Mouse (Mus musculus) CD8-positive naive resting alpha-beta T cell, adult 2 months (primary cell): Measurements from ENCODE around the gene Has1.
A peak's percentile ranks its signal among the peaks of the same experiment; 100 is the strongest.

Source experiments
- DNase-seq, 2 experiments: peaks; one replicate each; pipeline ENCODE4 v3.0.0; 2022; ENCODE audit warnings: low read depth in 2 of 2, low spot score in 2 of 2

Has1 gene

GRCm38 (mm10) chr17:17855064-17855838, at the start of gene Has1:
Gene Has1, minus strand, starts transcription at chr17:17855205.
- no peak for DNase-seq

DNA sequence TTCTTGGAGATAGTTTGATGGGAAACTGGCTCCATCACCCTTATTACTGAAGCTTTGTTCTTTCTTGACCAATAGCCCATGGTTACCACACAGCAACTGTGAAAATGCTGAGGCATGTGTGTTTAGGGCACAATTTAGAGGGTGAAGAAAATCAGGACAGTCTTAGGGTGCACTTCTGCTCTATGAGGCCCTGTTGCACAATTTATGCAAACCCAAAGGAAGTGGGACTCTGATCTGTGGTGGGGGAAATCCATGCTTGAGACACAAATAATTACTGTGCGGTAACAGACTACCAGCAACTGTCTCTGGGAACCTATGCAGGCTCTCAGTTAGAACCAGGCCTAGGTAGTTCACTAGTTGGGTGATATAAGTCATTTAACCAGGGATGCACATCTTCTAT, 45.8 kb upstream of the Has1 start:
- no peak for DNase-seq

GRCm38 (mm10) chr17:17899268-17899667, 44.3 kb upstream of the Has1 start:
- DNase-seq, result no peak

DNA sequence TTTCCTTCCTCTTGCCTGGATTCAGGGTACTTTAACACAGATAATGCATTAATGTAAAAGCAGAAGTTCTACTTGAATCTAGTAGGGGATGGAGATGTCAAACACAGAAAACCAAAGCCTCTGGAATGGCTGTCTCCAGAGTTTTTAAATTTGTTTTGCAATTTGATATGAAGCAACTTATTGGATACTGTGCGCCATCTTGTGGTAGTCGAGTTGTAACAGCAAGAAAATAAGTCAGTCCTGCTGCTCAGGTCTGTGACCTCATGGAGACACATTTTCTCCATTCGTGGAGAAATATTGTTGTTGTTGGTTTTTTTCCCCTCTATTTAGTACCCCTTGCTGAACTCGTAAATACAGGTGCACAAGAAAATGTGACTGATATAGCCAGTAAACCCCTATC, 41.0 kb upstream of the Has1 start:
- peak in 1 of 2 experiments; percentile 41 for DNase-seq

DNA sequence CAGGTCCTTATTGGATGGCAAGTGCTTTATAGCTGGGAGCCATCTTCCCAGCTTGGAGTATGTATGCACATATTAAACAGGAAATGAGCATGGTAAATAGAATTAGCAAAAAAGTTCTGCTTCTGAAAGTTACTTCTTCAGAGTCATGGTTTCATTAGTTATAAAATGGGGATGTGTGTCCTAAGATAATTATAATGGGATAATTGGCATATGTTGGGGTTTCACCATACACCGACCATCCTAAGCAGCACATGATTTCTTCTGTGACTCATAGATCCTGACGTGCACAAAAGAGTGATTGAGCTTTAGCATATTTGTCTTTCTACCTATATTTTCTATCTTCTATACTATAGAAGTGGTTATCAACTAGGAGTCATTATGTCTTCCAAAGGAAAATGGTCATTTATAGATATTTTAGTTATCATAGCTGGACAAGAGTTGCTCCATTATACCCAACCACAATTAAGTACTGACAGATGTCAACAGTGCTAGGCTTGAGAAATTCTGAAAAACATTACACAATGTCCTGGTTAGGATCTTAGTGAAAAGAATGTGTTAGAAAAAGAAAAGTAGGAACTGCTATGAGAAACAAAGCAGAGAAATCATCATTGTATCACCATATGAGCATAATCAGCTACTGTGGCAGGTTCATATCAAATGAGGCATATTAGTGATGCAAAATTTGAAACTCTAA, 34.9 kb upstream of the Has1 start:
- DNase-seq, result no peak

- DNase-seq, result no peak
These were observed 32.8 kb upstream of the Has1 start, which contains the start of the genes Fpr2 and Fpr3 for GRCm38 (mm10) chr17:17887774-17888248. Gene Fpr2, plus strand, starts transcription at chr17:17887824. Gene Fpr3, plus strand, starts transcription at chr17:17887852.

DNA sequence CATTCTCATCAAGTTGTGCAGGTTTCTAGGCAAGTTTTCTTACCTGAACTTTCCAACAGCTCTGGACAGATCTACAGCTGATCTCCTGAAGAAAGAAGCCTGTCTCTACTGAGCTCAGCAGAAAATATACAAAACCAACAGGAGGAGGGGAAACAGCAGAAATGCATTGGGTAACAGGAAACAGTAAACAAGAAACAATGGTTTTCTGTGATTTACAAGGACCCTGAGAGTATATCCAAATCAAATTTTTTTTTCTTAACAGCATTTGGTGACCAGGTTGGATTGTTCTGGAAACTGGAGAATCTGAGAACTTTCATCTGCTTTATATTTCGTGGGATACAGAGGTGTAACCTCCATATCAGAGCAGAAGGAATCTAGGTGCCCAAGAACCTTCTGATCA, 28.8 kb upstream of the Has1 start, which contains the start of gene Fpr1:
Gene Fpr1 (minus strand): TSS at position 101 of the 400 bp plus-strand sequence.
- no peak for DNase-seq

DNA sequence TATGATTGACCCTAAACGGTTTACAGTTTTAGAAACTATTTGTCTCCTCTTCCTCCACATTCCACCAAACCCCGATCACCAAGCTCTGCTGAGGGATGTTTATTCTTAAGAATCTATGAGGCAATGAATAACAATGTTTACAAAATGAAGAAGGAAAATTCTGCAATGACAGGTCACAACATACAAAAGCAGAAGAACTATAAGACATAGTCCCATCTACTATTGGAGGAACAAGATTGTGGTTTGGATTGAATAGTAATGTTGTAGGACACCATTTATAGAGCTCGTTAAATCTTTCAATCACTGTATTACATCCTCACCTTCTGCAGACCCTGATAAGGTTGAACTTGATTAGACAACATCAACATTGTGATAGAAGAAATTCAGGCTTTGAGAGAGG, 27.7 kb upstream of the Has1 start:
- DNase-seq, result no peak

- DNase-seq, result no peak
These were observed 24.3 kb upstream of the Has1 start for GRCm38 (mm10) chr17:17879347-17879746.

DNA sequence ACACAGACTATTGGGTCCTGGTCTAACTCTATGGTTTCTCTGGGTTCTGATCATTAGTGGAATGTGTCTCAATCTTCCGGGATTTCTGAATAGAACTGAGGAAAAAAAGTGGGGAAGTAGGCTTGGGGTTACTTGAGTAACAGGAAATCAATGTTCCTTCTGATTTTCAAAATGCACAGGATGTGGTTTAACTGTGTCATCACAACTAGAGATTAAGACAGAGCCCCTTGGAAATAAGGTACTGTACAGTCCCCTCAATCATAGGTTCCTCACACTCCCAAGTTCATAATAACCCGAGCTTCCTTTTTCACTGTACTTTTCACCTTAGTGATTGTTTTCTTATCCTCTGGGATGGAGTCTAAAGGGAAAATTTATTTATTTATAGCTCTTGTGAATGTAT, 16.7 kb upstream of the Has1 start:
- DNase-seq, result no peak

- no peak for DNase-seq
These were observed 16.0 kb upstream of the Has1 start for GRCm38 (mm10) chr17:17870892-17871550.

DNA sequence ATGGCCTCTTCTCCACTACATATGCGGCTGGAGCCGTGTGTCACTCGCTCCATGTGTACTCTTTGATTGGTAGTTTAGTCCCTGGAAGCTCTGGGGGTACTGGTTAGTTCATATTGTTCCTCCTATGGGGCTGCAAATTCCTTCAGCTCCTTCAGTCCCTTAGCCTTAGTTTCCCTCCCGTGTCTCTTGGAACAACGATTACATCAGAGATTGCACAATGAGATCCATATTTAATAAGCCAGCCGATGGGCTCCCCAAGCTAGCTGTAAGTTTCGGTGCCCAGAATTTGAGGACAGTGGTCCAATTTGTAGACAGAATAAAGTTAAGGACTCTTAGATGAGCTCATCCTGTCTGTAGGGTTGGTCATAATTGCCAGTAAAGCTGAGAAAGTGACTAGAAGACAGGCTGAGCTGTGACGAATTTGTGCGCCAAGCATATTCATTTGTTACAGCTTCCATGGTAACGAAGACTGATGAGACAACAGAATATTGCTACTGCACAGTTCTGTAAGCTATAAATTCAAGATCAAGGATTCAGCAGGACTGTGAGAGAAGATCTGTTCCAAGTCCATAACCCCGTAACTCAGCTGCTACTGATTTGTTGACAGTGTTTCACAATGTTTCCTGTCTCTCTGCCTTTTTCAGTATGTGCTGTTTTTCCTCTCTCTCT, 11.9 kb upstream of the Has1 start:
- DNase-seq, result no peak

DNA sequence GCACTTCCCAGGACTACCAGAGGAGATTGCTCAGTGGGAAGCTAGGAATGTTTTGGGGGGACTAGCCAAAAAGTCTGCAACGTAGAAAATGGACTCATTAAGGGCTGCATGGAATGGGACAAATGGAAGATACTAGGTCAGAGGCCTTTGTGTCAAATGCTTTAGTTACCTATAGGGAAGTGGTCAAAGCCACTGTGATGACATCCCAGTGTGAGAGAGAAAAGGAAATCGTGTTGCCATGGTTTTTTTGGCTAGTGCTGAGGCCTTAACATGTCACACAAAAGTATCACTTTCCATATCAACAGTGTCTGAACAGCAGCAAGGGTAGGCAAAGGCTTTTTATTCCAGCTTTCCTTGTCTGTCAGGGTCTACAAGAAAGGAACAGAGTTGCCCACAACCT, 10.2 kb upstream of the Has1 start:
- DNase-seq, result no peak

- no peak for DNase-seq
These were observed 7.4 kb upstream of the Has1 start for GRCm38 (mm10) chr17:17862360-17862759.

DNA sequence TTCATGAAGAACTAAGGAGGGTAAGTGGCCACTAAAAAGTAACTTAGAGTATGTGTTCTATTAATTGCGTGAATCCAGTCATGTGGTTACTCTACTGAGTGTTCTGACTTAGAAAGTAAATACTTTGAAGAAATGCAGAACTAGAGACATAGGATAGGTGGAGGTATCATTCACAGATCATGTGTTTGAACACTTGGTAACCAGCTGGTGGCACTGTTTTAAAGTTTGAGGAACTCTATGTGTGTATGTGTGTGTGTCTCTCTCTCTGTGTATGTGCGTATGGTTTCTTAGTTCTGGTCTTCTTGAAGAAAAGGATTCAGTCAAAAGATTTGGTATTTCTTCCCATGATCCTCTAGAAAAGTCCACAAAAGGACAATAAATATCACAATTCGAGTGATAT, 5.1 kb upstream of the Has1 start:
- no peak for DNase-seq

DNA sequence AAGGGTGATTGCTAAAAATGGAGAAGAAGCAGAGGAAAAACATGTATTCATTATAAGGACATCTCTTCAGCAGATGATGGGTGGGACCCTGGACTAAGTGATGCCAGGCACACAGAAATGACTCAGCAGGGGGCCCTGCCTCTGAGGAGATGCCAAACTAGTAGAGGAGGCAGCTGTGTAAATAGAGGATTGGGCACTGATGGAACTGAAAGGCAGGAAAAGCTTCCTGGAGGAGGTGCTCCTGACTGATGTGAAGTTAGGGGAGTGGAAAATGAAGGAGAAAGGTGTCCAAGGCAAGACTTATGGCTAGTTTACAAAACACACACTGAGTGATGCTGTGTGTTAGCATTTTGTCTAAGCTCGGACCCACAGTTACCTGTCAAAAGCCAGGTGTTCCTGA, 2.4 kb upstream of the Has1 start:
- DNase-seq, result no peak

GRCm38 (mm10) chr17:17856612-17857011, 1.6 kb upstream of the Has1 start:
- no peak for DNase-seq

GRCm38 (mm10) chr17:17849906-17850712, 4.9 kb downstream of the Has1 start:
- no peak for DNase-seq

DNA sequence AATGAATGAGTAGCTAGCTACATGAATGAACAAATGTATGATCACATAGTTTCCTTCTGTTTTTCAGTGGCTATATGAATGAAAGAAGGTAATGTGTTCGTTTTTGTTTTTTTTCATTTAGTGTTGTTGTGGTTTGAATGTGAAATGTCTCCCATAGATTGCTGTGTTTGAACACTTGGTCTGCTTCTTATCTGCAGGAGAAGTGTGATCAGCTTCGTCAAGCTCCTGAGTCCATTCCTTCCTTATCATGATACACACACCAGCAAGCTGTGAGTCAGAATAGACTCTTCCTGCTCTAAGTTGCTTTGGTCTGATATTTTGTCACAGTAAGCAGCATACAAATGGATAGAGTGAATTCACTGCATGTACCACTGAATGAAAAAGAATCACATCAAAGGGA, 6.0 kb downstream of the Has1 start:
- no peak for DNase-seq
